Mouse (Mus musculus) liver, adult 2 months (tissue): Measurements from ENCODE around the gene Ddi2. TPM values are rescaled to one million over a fixed set of nuclear protein-coding genes. Genes with fewer than 3 reads are reported as not detected.

ENCODE experiments used
- DNase-seq: peaks from one replicate; pipeline ENCODE4 v3.0.0-alpha.2; 2011; ENCODE audit warnings: low read depth, low spot score; ENCODE audit errors: extremely low read depth
- H3K27ac ChIP-seq: fragments of 200-500 bp; replicated peaks from 2 replicates; pipeline ENCODE4 v1.5.1; 2012; ENCODE audit warnings: low read depth, mild to moderate bottlenecking, control low read depth, inconsistent platforms, low read length; ENCODE audit not compliant: insufficient read depth
- H3K27me3 ChIP-seq: fragments of 200-500 bp; 2 replicates; pipeline ENCODE4 v1.6.1; 2012; ENCODE audit warnings: mild to moderate bottlenecking, moderate library complexity, low read length, inconsistent platforms; ENCODE audit not compliant: control insufficient read depth, insufficient read depth
- H3K36me3 ChIP-seq: fragments of 200-500 bp; 2 replicates; pipeline ENCODE4 v1.6.1; 2012; ENCODE audit warnings: low read length, inconsistent platforms; ENCODE audit not compliant: control insufficient read depth, insufficient read depth
- H3K4me1 ChIP-seq: fragments of 200-500 bp; 2 replicates; pipeline ENCODE4 v1.6.1; 2011; ENCODE audit warnings: low read length; ENCODE audit not compliant: control insufficient read depth, insufficient read depth
- H3K4me3 ChIP-seq: fragments of 200-500 bp; 2 replicates; pipeline ENCODE4 v1.5.1; 2011; ENCODE audit warnings: low read depth, mild to moderate bottlenecking, control low read depth, low read length, moderate library complexity; ENCODE audit not compliant: insufficient read depth
- H3K79me2 ChIP-seq: fragments of 200-500 bp; 2 replicates; pipeline ENCODE4 v1.6.1; 2012; ENCODE audit warnings: inconsistent platforms, mild to moderate bottlenecking, low read length, moderate library complexity; ENCODE audit not compliant: control insufficient read depth, insufficient read depth
- H3K9ac ChIP-seq: fragments of 200-500 bp; 2 replicates; pipeline ENCODE4 v1.6.1; 2012; ENCODE audit warnings: low read depth, mild to moderate bottlenecking, control low read depth, inconsistent platforms, low read length
- CTCF ChIP-seq: fragments of 200-500 bp; IDR thresholded peaks from 2 replicates; pipeline ENCODE4 v1.5.1; 2011; ENCODE audit warnings: low read depth, low read length, control low read depth
- POLR2A ChIP-seq: fragments of 200-500 bp; IDR thresholded peaks from 2 replicates; pipeline ENCODE4 v1.6.1; 2011; ENCODE audit warnings: low read length, control low read depth; ENCODE audit not compliant: insufficient read depth; ENCODE audit errors: extremely low read depth
- WGBS: fragments of 180-500 bp; shearing (Covaris S2); methylation state at CpG from one replicate; pipeline ENCODE4 v1.1.7; 2018; 5-methylcytosine and 5-hydroxymethylcytosine counted together
- polyA plus RNA-seq: library from polyadenylated mRNA; depleted of rRNA; stranded (reverse); fragments of >200 nt; gene quantifications from 2 replicates; pipeline ENCODE4 v1.2.3, GENCODE M21; 2012; rRNA removed
- total RNA-seq: library from RNA; depleted of rRNA; stranded (reverse); fragments of >200 nt; gene quantifications from 2 replicates; pipeline ENCODE4 v1.2.3, GENCODE M21; 2014; rRNA removed

Gene Ddi2
- total and polyA plus RNA-seq, 2 experiments = 51.2 to 59.2 TPM

GRCm38 (mm10) chr4:141632111-141632873, 90.9 kb downstream of the Ddi2 start:
- H3K27me3 ChIP-seq = no peaks in the 10 kb centered on the region
- TF ChIP-seq POLR2A = no peak
- TF ChIP-seq CTCF = no peak
- whole genome bisulfite sequencing = 94% methylated on average over 21 of the region's 21 CpGs
- no peaks in the 10 kb centered on the region for H3K79me2 ChIP-seq
- H3K4me3 ChIP-seq = no peak overlapping the region
- H3K9ac ChIP-seq = no peak overlapping the region
- H3K27ac ChIP-seq = no peak overlapping the region
- DNase-seq = no peak
- H3K36me3 ChIP-seq = no peaks in the 10 kb centered on the region; the same call in 1 of the 2 replicates
- no peaks in the 10 kb centered on the region for H3K4me1 ChIP-seq

GRCm38 (mm10) chr4:141631250-141631649, 92.0 kb downstream of the Ddi2 start:
- no peak overlapping the region for H3K9ac ChIP-seq
- no peak for DNase-seq
- no peaks in the 10 kb centered on the region for H3K79me2 ChIP-seq
- no peaks in the 10 kb centered on the region; the same call in 1 of the 2 replicates for H3K36me3 ChIP-seq
- no peaks in the 10 kb centered on the region for H3K27me3 ChIP-seq
- H3K4me3 ChIP-seq = no peak overlapping the region
- no peaks in the 10 kb centered on the region for H3K4me1 ChIP-seq
- 95% methylated on average over 20 of the region's 20 CpGs for WGBS
- H3K27ac ChIP-seq = no peak overlapping the region
- TF ChIP-seq POLR2A = no peak
- no peak for TF ChIP-seq CTCF

- TF ChIP-seq POLR2A (no peak), CTCF (no peak)
- Histone ChIP-seq H3K36me3 (no peaks in the 10 kb centered on the region; the same call in 1 of the 2 replicates), H3K4me1 (peaks cover 2% of the 10 kb centered on the region; the same call in 1 of the 2 replicates), H3K27me3 (no peaks in the 10 kb centered on the region), H3K27ac (no peak overlapping the region), H3K9ac (no peak overlapping the region), H3K4me3 (no peak overlapping the region), H3K79me2 (no peaks in the 10 kb centered on the region; the same call in 1 of the 2 replicates)
- 95% methylated on average over 11 of the region's 11 CpGs for WGBS
- no peak for DNase-seq
These were observed 93.2 kb downstream of the Ddi2 start for GRCm38 (mm10) chr4:141630021-141630420.

GRCm38 (mm10) chr4:141628661-141629060, 94.6 kb downstream of the Ddi2 start:
- Histone ChIP-seq H3K9ac (no peak overlapping the region), H3K27me3 (no peaks in the 10 kb centered on the region), H3K4me3 (no peak overlapping the region), H3K27ac (no peak overlapping the region), H3K4me1 (peaks cover 7% of the 10 kb centered on the region), H3K79me2 (peaks cover 4% of the 10 kb centered on the region; the same call in 1 of the 2 replicates), H3K36me3 (no peaks in the 10 kb centered on the region; the same call in 1 of the 2 replicates)
- no peak for DNase-seq
- TF ChIP-seq CTCF = no peak
- WGBS = 89% methylated on average over 14 of the region's 14 CpGs

Other genes with a start within 250 kb of the Ddi2 start
- gene Spen, start 184.8 kb downstream of the Ddi2 start, total RNA-seq = 8.1 and 9.1 TPM in 2 replicates
- 5.9 and 7.5 TPM in 2 replicates for gene Spen, start 184.8 kb downstream of the Ddi2 start, polyA plus RNA-seq
- 0.37 and 0.74 TPM in 2 replicates for gene Fblim1, start 117.3 kb downstream of the Ddi2 start, total RNA-seq
- gene Fblim1, start 117.3 kb downstream of the Ddi2 start, polyA plus RNA-seq = 0.86 and 1.2 TPM in 2 replicates
- 9.3 and 12.6 TPM in 2 replicates for gene Tmem82, start 104.8 kb downstream of the Ddi2 start, total RNA-seq
- 34.7 and 39.5 TPM in 2 replicates for gene Tmem82, start 104.8 kb downstream of the Ddi2 start, polyA plus RNA-seq
- 10.2 and 10.6 TPM in 2 replicates for gene Slc25a34, start 99.6 kb downstream of the Ddi2 start, total RNA-seq
- 5.1 and 10.3 TPM in 2 replicates for gene Slc25a34, start 99.6 kb downstream of the Ddi2 start, polyA plus RNA-seq
- 2.7 and 5.0 TPM in 2 replicates for gene Plekhm2, start 58.5 kb downstream of the Ddi2 start, total RNA-seq
- 11.2 and 13.5 TPM in 2 replicates for gene Plekhm2, start 58.5 kb downstream of the Ddi2 start, polyA plus RNA-seq
- 16.3 and 30.3 TPM in 2 replicates for gene Rsc1a1, start 37.8 kb downstream of the Ddi2 start, total RNA-seq
- 52.0 and 70.9 TPM in 2 replicates for gene Rsc1a1, start 37.8 kb downstream of the Ddi2 start, polyA plus RNA-seq
- 164 and 180 TPM in 2 replicates for gene Agmat, start 23.3 kb upstream of the Ddi2 start, total RNA-seq
- 453 and 487 TPM in 2 replicates for gene Agmat, start 23.3 kb upstream of the Ddi2 start, polyA plus RNA-seq
- gene Dnajc16, start 67.5 kb upstream of the Ddi2 start, total RNA-seq = 3.8 and 5.4 TPM in 2 replicates
- 5.5 and 5.6 TPM in 2 replicates for gene Dnajc16, start 67.5 kb upstream of the Ddi2 start, polyA plus RNA-seq
- gene Casp9, start 70.2 kb upstream of the Ddi2 start, total RNA-seq = 8.4 and 10.5 TPM in 2 replicates
- 10.9 and 13.3 TPM in 2 replicates for gene Casp9, start 70.2 kb upstream of the Ddi2 start, polyA plus RNA-seq
- gene Cela2a, start 102.7 kb upstream of the Ddi2 start, total RNA-seq = 80.9 and 238 TPM in 2 replicates
- 3.6 and 4.8 TPM in 2 replicates for gene Cela2a, start 102.7 kb upstream of the Ddi2 start, polyA plus RNA-seq
- gene Ctrc, start 122.9 kb upstream of the Ddi2 start, total RNA-seq = 0.34 and 0.83 TPM in 2 replicates
- 0.24 TPM in 1 of 2 replicates, not detected in the other for gene Ctrc, start 122.9 kb upstream of the Ddi2 start, polyA plus RNA-seq
- 13.1 and 15.0 TPM in 2 replicates for gene Efhd2, start 151.5 kb upstream of the Ddi2 start, total RNA-seq
- 40.7 and 46.1 TPM in 2 replicates for gene Efhd2, start 151.5 kb upstream of the Ddi2 start, polyA plus RNA-seq